Mouse (Mus musculus): ENCODE data around the gene Ranbp17.

The Ranbp17 gene

DNA sequence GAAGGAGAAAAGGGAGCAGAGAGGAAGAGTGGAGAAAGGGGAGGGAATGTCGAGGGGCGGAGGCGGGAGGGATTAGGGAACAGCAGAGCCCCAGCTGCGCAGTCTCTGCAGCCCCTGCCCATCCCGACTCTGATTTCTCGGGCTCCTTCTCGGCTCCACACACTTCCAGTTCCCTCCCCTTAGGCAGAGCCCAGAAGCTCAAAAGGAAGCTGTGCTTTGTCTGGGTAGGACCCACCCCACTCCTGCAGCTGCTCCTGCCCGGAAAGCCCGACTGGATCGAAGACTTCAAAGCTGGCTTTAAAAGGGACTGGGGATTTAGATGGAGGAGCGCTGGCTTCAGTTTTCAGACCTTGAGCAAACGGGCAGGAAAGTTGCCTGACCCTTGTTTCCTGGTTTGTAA, 319.9 kb downstream of the Ranbp17 start:
- ChIA-PET CTCF (interaction anchor here in 2 of 4 experiments (0.6 to 1.6 kb wide), 4 partner anchors 9 to 425 kb away, joined by 3 to 6 read pairs (median 4); no protein-coding TSS in a partner anchor), POLR2A (interaction anchor here in 3 of 4 experiments (0.7 to 2.6 kb wide), 12 partner anchors 10 to 361 kb away, joined by 3 to 15 read pairs (median 4); partner anchors contain the start of gene Tlx3 (in 2 of the 3))

GRCm38 (mm10) chr11:33181804-33182203, 331.7 kb downstream of the Ranbp17 start:
- CTCF ChIA-PET, result interaction anchor here in 1 of 4 experiments (0.7 kb wide), 1 partner anchor 1249 kb away, joined by 3 read pairs; no protein-coding TSS in a partner anchor

DNA sequence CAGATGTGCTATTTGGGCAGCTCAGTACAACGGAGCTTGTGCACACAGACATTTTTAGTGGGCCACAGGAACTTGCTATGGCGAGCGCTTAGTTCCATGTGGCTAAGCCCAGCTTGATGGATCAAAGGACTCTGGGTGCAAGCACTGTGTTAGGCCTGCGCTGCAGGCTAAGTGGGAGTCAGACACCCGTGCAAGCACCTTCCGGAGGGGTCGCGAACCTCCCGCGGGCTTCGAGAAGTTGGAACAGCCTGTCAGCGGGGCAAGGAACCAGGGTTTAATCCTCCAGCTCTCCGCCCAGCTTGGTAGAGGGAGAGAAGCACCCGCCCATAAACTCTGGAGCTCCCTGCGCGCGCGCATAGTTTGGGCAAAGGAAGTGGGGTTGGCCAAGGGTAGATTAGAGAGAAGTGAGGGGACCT, 332.8 kb downstream of the Ranbp17 start:
- POLR2A ChIA-PET, result interaction anchor here in 3 of 4 experiments (0.6 to 6.5 kb wide), 20 partner anchors 10 to 434 kb away, joined by 3 to 43 read pairs (median 5); partner anchors contain the start of genes Npm1 (in 2 of the 3) and Tlx3 (in 1 of the 3)
- CTCF ChIA-PET, result interaction anchor here (0.6 to 2.1 kb wide), 11 partner anchors 17 to 545 kb away, joined by 3 to 12 read pairs (median 3); partner anchors contain the start of gene Npm1 (in 1 of the 4)

More at GRCm38 (mm10) chr11:33181804-33182203, 331.7 kb downstream of the Ranbp17 start:
- POLR2A ChIA-PET, result interaction anchor here in 2 of 4 experiments (1.3 to 6.5 kb wide), 6 partner anchors 9 to 370 kb away, joined by 5 to 43 read pairs (median 16); partner anchors contain the start of genes Npm1 (in 1 of the 2) and Tlx3 (in 1 of the 2)

DNA sequence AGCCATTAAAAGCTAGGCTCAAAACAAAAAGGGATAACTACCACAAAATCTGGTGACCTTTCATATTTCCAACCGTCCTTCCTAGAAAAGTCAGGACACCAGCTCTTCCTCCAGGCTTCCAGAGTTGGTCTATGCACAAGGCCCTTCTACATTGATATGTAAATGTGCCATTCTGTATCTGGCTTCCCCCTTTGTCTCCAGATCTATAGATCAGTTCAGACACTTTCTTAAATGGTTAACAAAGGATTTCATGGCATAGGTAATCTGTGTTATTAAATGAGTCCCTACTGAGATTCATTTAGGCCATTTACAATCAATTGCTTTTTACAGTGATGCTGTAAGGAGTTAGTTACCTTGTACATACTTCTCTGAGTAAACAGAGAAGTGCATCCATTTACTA, 333.7 kb downstream of the Ranbp17 start:
- POLR2A ChIA-PET, result interaction anchor here (0.5 to 6.5 kb wide), 18 partner anchors 11 to 643 kb away, joined by 3 to 43 read pairs (median 4); partner anchors contain the start of genes Npm1 (in 2 of the 4), Gabrp (in 1 of the 4) and Tlx3 (in 1 of the 4)
- CTCF ChIA-PET, result interaction anchor here (0.5 to 2.1 kb wide), 10 partner anchors 35 to 829 kb away, joined by 3 to 12 read pairs (median 4); no protein-coding TSS in a partner anchor

GRCm38 (mm10) chr11:33176525-33177245, 336.9 kb downstream of the Ranbp17 start:
- CTCF ChIA-PET, result interaction anchor here (0.5 to 2.4 kb wide), 29 partner anchors 9 to 557 kb away, joined by 3 to 16 read pairs (median 4); no protein-coding TSS in a partner anchor
- POLR2A ChIA-PET, result interaction anchor here (0.6 to 6.5 kb wide), 11 partner anchors 11 to 438 kb away, joined by 3 to 38 read pairs (median 4); partner anchors contain the start of gene Npm1 (in 2 of the 4)

GRCm38 (mm10) chr11:33175768-33176167, 337.8 kb downstream of the Ranbp17 start:
- CTCF ChIA-PET, result interaction anchor here in 3 of 4 experiments (0.6 to 1.9 kb wide), 5 partner anchors 33 to 549 kb away, joined by 3 to 5 read pairs (median 4); no protein-coding TSS in a partner anchor
- POLR2A ChIA-PET, result interaction anchor here in 3 of 4 experiments (0.8 to 6.5 kb wide), 9 partner anchors 8 to 362 kb away, joined by 3 to 38 read pairs (median 3); partner anchors contain the start of gene Npm1 (in 2 of the 3)

GRCm38 (mm10) chr11:33170489-33170888, 343.1 kb downstream of the Ranbp17 start:
- ChIA-PET CTCF (interaction anchor here in 1 of 4 experiments (0.8 kb wide), 1 partner anchor 12 kb away, joined by 3 read pairs; no protein-coding TSS in a partner anchor), POLR2A (no interaction called here)

DNA sequence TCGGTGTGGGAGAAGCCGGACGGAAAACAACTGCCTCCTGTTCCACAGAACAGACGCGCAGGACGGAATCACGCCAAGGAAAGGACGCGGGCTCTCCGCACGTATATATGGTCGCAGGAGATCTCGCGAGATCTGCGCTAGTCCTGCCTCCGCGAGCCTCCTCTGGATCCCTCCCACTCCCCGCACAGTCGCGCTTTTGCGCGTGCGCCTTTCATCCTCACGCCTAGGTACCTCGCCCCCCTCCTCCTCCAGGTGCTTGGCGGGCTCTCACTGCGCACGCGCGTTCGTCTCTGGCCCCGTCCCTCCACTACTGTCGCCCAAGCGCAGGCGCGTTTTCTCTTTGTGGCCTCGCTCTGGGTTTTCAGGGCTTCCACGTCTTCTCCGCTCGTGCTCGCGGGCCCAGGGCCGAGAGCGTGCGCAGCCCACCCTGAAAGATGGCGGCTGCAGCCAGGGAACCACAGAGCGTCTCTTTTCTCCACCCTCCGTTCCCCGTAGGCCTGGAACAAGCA, 350.5 kb downstream of the Ranbp17 start, which contains the start of gene Npm1:
Npm1 (minus strand) TSS at position 209 of the 509 bp plus-strand sequence.
- CTCF ChIA-PET, result interaction anchor here in 1 of 4 experiments (0.7 kb wide), 1 partner anchor 17 kb away, joined by 3 read pairs; no protein-coding TSS in a partner anchor
- POLR2A ChIA-PET, result interaction anchor here in 3 of 4 experiments (0.6 to 9.1 kb wide), 58 partner anchors 8 to 581 kb away, joined by 3 to 242 read pairs (median 4); partner anchors contain the start of genes Ranbp17 (in 2 of the 3), Tlx3 (in 2 of the 3), Fbxw11 (in 1 of the 3) and Fgf18 (in 1 of the 3)

GRCm38 (mm10) chr11:33162211-33162997, 351.1 kb downstream of the Ranbp17 start:
- ChIA-PET POLR2A (interaction anchor here (0.6 to 9.1 kb wide), 57 partner anchors 9 to 567 kb away, joined by 3 to 242 read pairs (median 4); partner anchors contain the start of genes Ranbp17 (in 2 of the 4), Tlx3 (in 2 of the 4), Fgf18 (in 1 of the 4) and Gabrp (in 1 of the 4)), CTCF (no interaction called here)
